Mouse (Mus musculus) hindbrain, embryonic 13.5 days (tissue): ENCODE measurements around the gene Rps6. TPM values are rescaled to one million over a fixed set of nuclear protein-coding genes. Genes with fewer than 3 reads are reported as not detected.
"Not testable (repeated sequence)": the region's sequence is repeated elsewhere in the genome, so short reads cannot be mapped to it uniquely, and the experiment has no call there.

Experiments used
- ATAC-seq: fragments of 200-750 bp; cut with Nextera tagmentation; 2 replicates; pipeline ENCODE4 v1.8.0; 2017; ENCODE audit warnings: moderate TSS enrichment; ENCODE audit not compliant: low FRiP score
- H3K27ac ChIP-seq: fragments of 300-500 bp; sonication (generic); 2 replicates; pipeline ENCODE4 v1.5.1; 2015; ENCODE audit warnings: inconsistent platforms, mild to moderate bottlenecking, moderate library complexity
- H3K27me3 ChIP-seq: fragments of 300-500 bp; sonication (generic); 2 replicates; pipeline ENCODE4 v1.6.1; 2015; ENCODE audit warnings: mild to moderate bottlenecking, inconsistent platforms
- H3K36me3 ChIP-seq: fragments of 300-500 bp; sonication (generic); 2 replicates; pipeline ENCODE4 v1.6.1; 2015; ENCODE audit warnings: mild to moderate bottlenecking, inconsistent platforms
- H3K4me1 ChIP-seq: fragments of 300-500 bp; sonication (generic); replicated peaks from 2 replicates; pipeline ENCODE4 v1.6.1; 2015; ENCODE audit warnings: inconsistent platforms
- H3K4me2 ChIP-seq: fragments of 300-500 bp; sonication (generic); 2 replicates; pipeline ENCODE4 v1.6.1; 2015; ENCODE audit warnings: inconsistent platforms, mild to moderate bottlenecking, moderate library complexity
- H3K4me3 ChIP-seq: fragments of 300-500 bp; sonication (generic); 2 replicates; pipeline ENCODE4 v1.5.1; 2015; ENCODE audit warnings: mild to moderate bottlenecking, inconsistent platforms
- H3K9ac ChIP-seq: fragments of 300-500 bp; sonication (generic); 2 replicates; pipeline ENCODE4 v1.6.1; 2015; ENCODE audit warnings: mild to moderate bottlenecking, inconsistent platforms
- H3K9me3 ChIP-seq: fragments of 300-500 bp; sonication (generic); 2 replicates; pipeline ENCODE4 v1.6.1; 2016; ENCODE audit warnings: inconsistent platforms
- WGBS: fragments of 180-500 bp; shearing (Covaris S2); methylation state at CpG from one replicate; pipeline ENCODE4 v1.1.7; 2015; 5-methylcytosine and 5-hydroxymethylcytosine counted together
- polyA plus RNA-seq: library from polyadenylated mRNA; unstranded; fragments of >200 nt; fragmentation: Nextera tagmentation; extraction: Ambion mirVana; gene quantifications from 2 replicates; pipeline ENCODE4 v1.2.1, GENCODE M21; 2015

Gene Rps6
- polyA plus RNA-seq, 1 experiment from 2014 or later: 451 TPM

GRCm38 (mm10) chr4:86841141-86841540 lies 16.1 kb downstream of the Rps6 start:
- not testable (repeated sequence) for H3K27me3 ChIP-seq, H3K9me3 ChIP-seq, H3K4me1 ChIP-seq, H3K27ac ChIP-seq, H3K4me2 ChIP-seq, H3K4me3 ChIP-seq, H3K9ac ChIP-seq, ATAC-seq
- 94% methylated on average over 2 of the region's 2 CpGs for WGBS
- peaks cover 66% of the 10 kb centered on the region for H3K36me3 ChIP-seq

DNA sequence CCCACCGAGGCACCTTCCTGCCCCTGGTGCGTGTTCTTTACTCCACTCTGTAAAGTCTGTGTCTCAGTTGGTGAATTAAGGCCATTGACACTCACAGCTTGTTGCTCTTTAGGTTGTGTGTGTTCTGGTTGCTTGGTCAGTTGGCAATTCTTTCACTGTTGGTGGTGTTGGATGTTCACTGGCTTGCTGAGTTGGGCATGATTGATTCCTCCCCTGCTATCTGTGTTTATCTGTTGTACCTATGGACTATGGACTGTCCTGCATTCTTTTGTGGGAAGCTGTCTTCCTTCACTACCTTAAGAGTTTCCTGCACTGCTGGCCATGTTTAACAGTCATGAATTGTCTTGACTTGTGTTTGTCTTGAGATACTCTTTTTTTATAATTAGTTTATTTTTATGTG lies 25.3 kb downstream of the Rps6 start:
- Histone ChIP-seq H3K4me1 (no peaks in the 10 kb centered on the region), H3K4me3 (no peak overlapping the region)
- whole genome bisulfite sequencing: 96% methylated on average over 2 of the region's 2 CpGs

DNA sequence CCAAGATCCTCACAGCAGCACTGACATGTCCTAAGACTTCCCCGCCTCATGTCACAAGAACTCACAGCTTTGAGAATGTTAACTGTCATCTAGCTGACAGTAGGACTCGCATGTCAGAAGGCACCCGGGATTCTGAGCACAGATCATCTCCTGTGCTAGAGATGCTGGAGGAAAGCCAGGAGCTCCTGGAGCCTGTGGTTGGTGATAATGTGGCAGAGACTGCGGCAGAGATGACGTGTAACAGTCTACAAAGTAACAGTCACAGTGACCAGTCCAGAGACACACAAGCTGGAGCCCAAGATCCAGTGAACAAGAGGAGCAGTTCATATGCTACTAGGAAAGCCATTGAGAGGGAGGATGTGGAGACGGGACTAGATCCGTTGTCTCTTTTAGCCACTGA lies 32.1 kb downstream of the Rps6 start:
- H3K9ac ChIP-seq: no peak overlapping the region
- peaks cover 55% of the 10 kb centered on the region for H3K36me3 ChIP-seq
- ATAC-seq: no peak
- no peaks in the 10 kb centered on the region for H3K27me3 ChIP-seq
- H3K27ac ChIP-seq: no peak overlapping the region
- WGBS: 92% methylated on average over 7 of the region's 7 CpGs
- H3K4me3 ChIP-seq: no peak overlapping the region
- H3K4me2 ChIP-seq: no peak overlapping the region
- no peaks in the 10 kb centered on the region for H3K9me3 ChIP-seq
- no peaks in the 10 kb centered on the region for H3K4me1 ChIP-seq

More for the DNA sequence above, 25.3 kb downstream of the Rps6 start:
- Histone ChIP-seq H3K27me3 (no peaks in the 10 kb centered on the region), H3K4me2 (no peak overlapping the region), H3K9me3 (no peaks in the 10 kb centered on the region), H3K27ac (no peak overlapping the region), H3K36me3 (peaks cover 44% of the 10 kb centered on the region), H3K9ac (no peak overlapping the region)
- no peak for ATAC-seq

DNA sequence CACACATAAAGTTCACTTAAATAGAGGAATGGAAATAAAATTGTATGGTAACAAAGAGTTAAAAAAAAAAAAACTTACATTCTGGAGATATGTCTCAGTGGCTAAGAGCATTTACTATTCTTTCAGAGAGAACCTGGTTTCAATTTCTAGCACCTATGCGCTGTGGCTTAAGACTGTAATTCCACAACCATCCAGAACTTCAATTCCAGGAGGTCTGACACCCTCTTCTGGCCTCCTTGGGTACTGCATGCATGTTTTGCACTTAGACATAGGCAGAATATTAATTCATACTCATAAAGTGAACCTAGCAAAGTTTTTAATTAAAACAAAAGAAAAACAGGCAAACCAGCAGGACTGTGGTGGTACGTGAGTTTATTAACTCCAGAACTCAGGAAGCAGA lies 34.0 kb downstream of the Rps6 start:
- WGBS: 91% methylated on average over 2 of the region's 2 CpGs

DNA sequence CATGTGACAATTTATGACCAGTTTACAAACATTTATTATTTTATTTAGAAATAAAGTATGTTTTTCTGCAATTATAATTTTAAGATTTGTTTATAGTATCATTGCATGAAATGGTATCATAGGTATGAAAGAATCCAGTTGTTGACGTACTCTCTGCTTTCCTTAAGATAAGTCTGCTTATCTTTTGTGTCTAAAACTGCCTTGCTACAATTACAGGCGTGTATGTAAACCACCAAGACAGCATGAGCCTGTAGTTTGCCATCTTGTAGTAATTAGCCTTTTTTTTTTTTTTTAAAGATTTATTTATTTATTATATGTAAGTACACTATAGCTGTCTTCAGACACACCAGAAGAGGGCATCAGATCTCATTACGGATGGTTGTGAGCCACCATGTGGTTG lies 42.4 kb downstream of the Rps6 start:
- Histone ChIP-seq H3K9ac (no peak overlapping the region), H3K36me3 (peaks cover 11% of the 10 kb centered on the region), H3K4me3 (no peak overlapping the region), H3K27ac (no peak overlapping the region), H3K9me3 (no peaks in the 10 kb centered on the region), H3K4me2 (no peak overlapping the region), H3K27me3 (no peaks in the 10 kb centered on the region), H3K4me1 (no peaks in the 10 kb centered on the region)
- ATAC-seq: no peak
- WGBS: 97% methylated on average over 3 of the region's 3 CpGs

More for the DNA sequence above, 34.0 kb downstream of the Rps6 start:
- ATAC-seq: no peak
- H3K36me3 ChIP-seq: peaks cover 50% of the 10 kb centered on the region
- no peak overlapping the region for H3K27ac ChIP-seq
- H3K4me3 ChIP-seq: no peak overlapping the region
- H3K4me1 ChIP-seq: no peaks in the 10 kb centered on the region
- no peaks in the 10 kb centered on the region for H3K27me3 ChIP-seq
- no peak overlapping the region for H3K4me2 ChIP-seq
- no peak overlapping the region for H3K9ac ChIP-seq
- H3K9me3 ChIP-seq: no peaks in the 10 kb centered on the region

DNA sequence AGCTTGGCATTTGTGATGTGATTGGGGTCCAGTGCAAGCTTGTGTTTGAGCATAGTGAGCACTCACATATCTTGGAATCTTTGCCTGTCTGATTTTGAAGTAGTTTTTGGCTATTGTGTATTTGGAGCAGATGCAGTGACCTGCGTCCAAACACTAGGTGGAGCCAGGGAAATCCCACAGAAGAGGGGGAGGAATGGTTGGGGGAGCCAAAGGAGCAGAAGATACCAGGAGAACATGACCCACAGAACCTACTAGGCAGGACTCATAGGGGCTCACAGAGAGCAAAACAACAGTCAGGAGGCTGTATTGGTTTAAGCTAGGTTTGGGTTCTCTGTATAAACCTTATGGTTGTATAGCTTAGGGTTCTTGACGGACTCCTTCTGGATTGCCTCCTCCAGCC lies 46.6 kb downstream of the Rps6 start:
- Histone ChIP-seq H3K9me3 (no peaks in the 10 kb centered on the region), H3K4me3 (no peak overlapping the region), H3K27me3 (no peaks in the 10 kb centered on the region), H3K4me1 (no peaks in the 10 kb centered on the region), H3K4me2 (no peak overlapping the region), H3K9ac (no peak overlapping the region), H3K36me3 (peaks cover 11% of the 10 kb centered on the region; the same call in 1 of the 2 replicates), H3K27ac (no peak overlapping the region)
- 45% methylated on average over 2 of the region's 2 CpGs for WGBS
- no peak for ATAC-seq

Other genes starting within 250 kb of the Rps6 start
- 7.4 and 9.9 TPM in 2 replicates for gene Haus6, start 245.4 kb downstream of the Rps6 start, polyA plus RNA-seq
- 53.4 and 55.0 TPM in 2 replicates for gene Plin2, start 187.4 kb downstream of the Rps6 start, polyA plus RNA-seq
- 3.6 and 5.4 TPM in 2 replicates for gene Dennd4c, start 108.9 kb downstream of the Rps6 start, polyA plus RNA-seq
- gene Acer2, start 17.0 kb upstream of the Rps6 start, polyA plus RNA-seq: 21.6 and 23.6 TPM in 2 replicates